Mouse (Mus musculus) embryonic fibroblast, embryonic 13.5 days (primary cell): ENCODE measurements around the gene Vps16.

Source experiments
- CTCF ChIP-seq: IDR thresholded peaks from 2 replicates; pipeline ENCODE4 v1.5.1; 2011; ENCODE audit warnings: mild to moderate bottlenecking, control low read depth, low read length, moderate library complexity, borderline replicate concordance; ENCODE audit not compliant: insufficient read depth
- POLR2A ChIP-seq: IDR thresholded peaks from 2 replicates; pipeline ENCODE4 v1.6.1; 2011; ENCODE audit warnings: low read depth, mild to moderate bottlenecking, control low read depth, low read length, moderate library complexity

DNA sequence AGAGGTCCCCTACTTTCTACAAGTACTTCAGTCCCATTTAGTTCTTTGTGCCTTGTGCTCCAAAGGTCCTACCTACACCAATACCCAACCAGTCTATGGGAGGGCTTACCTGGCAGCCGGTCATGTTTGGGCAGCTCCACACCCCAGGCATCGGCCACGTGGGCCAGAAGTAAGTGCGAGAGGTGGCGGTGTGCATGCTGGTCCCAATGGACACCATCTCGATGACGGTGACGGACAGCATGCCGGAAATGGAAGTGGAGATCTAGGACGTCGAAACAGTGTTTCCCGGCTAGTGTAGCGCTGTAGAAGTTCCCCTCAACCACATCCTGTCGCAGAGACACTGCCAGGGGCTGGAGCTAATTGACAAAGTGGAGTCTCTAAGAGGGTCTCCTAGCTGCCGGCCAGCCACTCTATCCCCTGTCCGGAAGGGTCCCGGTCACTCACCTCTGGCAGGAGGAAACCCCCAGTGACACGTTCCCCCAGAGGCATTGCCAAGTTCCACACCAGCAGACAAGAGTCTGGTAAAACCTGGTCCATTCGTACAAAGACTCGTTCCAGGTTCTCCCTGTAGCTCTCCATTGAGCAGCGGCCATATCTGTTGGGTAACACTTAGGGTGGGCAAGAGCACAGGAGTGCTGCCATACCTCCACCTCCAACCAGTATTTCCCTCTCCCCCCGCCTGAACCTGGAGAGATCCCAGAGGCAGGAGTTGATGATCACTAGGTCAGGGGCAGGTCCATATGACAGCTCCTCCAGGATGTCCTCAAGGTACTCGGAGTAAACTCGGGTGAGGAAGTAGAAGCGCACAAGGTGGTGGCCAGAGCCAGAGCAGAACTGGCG is 2.1 kb upstream of the Vps16 start:
- no peak for TF ChIP-seq CTCF
- TF ChIP-seq POLR2A: no peak
